ENCODE assay signal across 9 mouse cellular contexts in genomic region chr10:127185101-127185500, GRCm38 (mm10). TPM values are rescaled to one million over a fixed set of nuclear protein-coding genes. Genes with fewer than 3 reads are reported as not detected.
DNase-seq lines count a peak whose midpoint lies in the region.
"Had no signal": no experiment of that assay in that cellular context is flagged by ENCODE, and none has a peak within 500 bp of the region (broad histone marks: within the 10 kb centered on the region; RNA-seq: fewer than 3 reads in every experiment).

No protein-coding gene starts in this region.

- DNase-seq in layer of hippocampus, adult 11-12 months (ENCODE audit: low spot score), result peak; percentile 39
- DNase-seq in layer of hippocampus, postnatal 36 days, result no peak
- DNase-seq in right cerebral cortex, postnatal 10 days (ENCODE audit: low spot score in 2 of 2), result peak; percentile 73 to 77
- no peak for DNase-seq in right cerebral cortex, postnatal 36 days (ENCODE audit: low spot score in 2 of 2)
- DNase-seq in NIH3T3 (ENCODE audit: low read depth), result peak; percentile 40
- DNase-seq in naive thymus-derived CD4-positive, alpha-beta T cell, adult 2 months (ENCODE audit: low read depth), result peak; percentile 19
- DNase-seq in cerebellum, adult 18-20 months, result no peak
- DNase-seq: adrenal gland, postnatal 14 days; cerebellum, postnatal 36 days had no signal

RNA-seq across cellular contexts. Expression of gene Slc26a10, which starts 4.7 kb away (rescaled TPM):
- total RNA-seq in layer of hippocampus, postnatal 36 days (2021), result 10 to 100 TPM; 15.6 to 27.2 TPM

RNA-seq across cellular contexts. Expression of gene Arhgef25, which starts 4.8 kb away (rescaled TPM):
- total RNA-seq in layer of hippocampus, postnatal 36 days (2021), result 100 to 1,000 TPM; 359 to 363 TPM

RNA-seq across cellular contexts. Expression of gene Dtx3, which starts 10.4 kb away (rescaled TPM):
- 100 to 1,000 TPM; 238 TPM for total RNA-seq in layer of hippocampus, postnatal 36 days (2021)

RNA-seq across cellular contexts. Expression of gene B4galnt1, which starts 20.1 kb away (rescaled TPM):
- total RNA-seq in layer of hippocampus, postnatal 36 days (2021), result 100 to 1,000 TPM; 115 to 123 TPM

RNA-seq across cellular contexts. Expression of gene Pip4k2c, which starts 26.3 kb away (rescaled TPM):
- 10 to 100 TPM; 91.1 to 95.7 TPM for total RNA-seq in layer of hippocampus, postnatal 36 days (2021)

Comparison
In these comparisons a context has a peak if more than half of its experiments do, and no peak if none do; other contexts are left out.
1. DNase-seq: peak in layer of hippocampus, adult 11-12 months (single experiment), right cerebral cortex, postnatal 10 days (2 of 2), NIH3T3 (single experiment) and naive thymus-derived CD4-positive, alpha-beta T cell, adult 2 months (single experiment); none in layer of hippocampus, postnatal 36 days (0 of 2), right cerebral cortex, postnatal 36 days (0 of 2) and cerebellum, adult 18-20 months (0 of 2).